Mouse (Mus musculus) lung, embryonic 14.5 days (tissue): ENCODE results near the gene Gm34653. TPM values are rescaled to one million over a fixed set of nuclear protein-coding genes. Genes with fewer than 3 reads are reported as not detected.
A peak's percentile ranks its signal among the peaks of the same experiment; 100 is the strongest.
"Not testable (repeated sequence)": the region's sequence is repeated elsewhere in the genome, so short reads cannot be mapped to it uniquely, and the experiment has no call there.

Experiments used
- ATAC-seq: fragments of 200-750 bp; cut with Nextera tagmentation; 2 replicates; pipeline ENCODE4 v1.8.0; 2017; ENCODE audit warnings: mild to moderate bottlenecking, moderate TSS enrichment, moderate library complexity; ENCODE audit not compliant: insufficient read depth
- DNase-seq: peaks from one replicate; pipeline ENCODE4 v3.0.0-alpha.2; 2015
- H3K27ac ChIP-seq: fragments of 300-500 bp; sonication (generic); 2 replicates; pipeline ENCODE4 v1.5.1; 2014; ENCODE audit warnings: low read depth, mild to moderate bottlenecking, moderate library complexity
- H3K27me3 ChIP-seq: fragments of 300-500 bp; sonication (generic); 2 replicates; pipeline ENCODE4 v1.6.1; 2014; ENCODE audit warnings: low read length, control low read depth; ENCODE audit not compliant: insufficient read depth
- H3K36me3 ChIP-seq: fragments of 300-500 bp; sonication (generic); 2 replicates; pipeline ENCODE4 v1.6.1; 2014; ENCODE audit warnings: control low read depth; ENCODE audit not compliant: insufficient read depth
- H3K4me1 ChIP-seq: fragments of 300-500 bp; sonication (generic); 2 replicates; pipeline ENCODE4 v1.6.1; 2014; ENCODE audit warnings: antibody characterized with exemption, control low read depth; ENCODE audit not compliant: insufficient read depth
- H3K4me2 ChIP-seq: fragments of 300-500 bp; sonication (generic); 2 replicates; pipeline ENCODE4 v1.6.1; 2014; ENCODE audit warnings: mild to moderate bottlenecking
- H3K4me3 ChIP-seq: fragments of 300-500 bp; sonication (generic); 2 replicates; pipeline ENCODE4 v1.5.1; 2014; ENCODE audit warnings: low read depth, low read length
- H3K9ac ChIP-seq: fragments of 300-500 bp; sonication (generic); 2 replicates; pipeline ENCODE4 v1.6.1; 2014
- H3K9me3 ChIP-seq: fragments of 300-500 bp; sonication (generic); 2 replicates; pipeline ENCODE4 v1.6.1; 2016; ENCODE audit warnings: low read depth, low read length, control low read depth
- CTCF ChIP-seq: IDR thresholded peaks from 2 replicates; pipeline ENCODE4 v1.5.1; 2016; ENCODE audit warnings: antibody characterized with exemption, low read depth
- WGBS: fragments of 180-500 bp; shearing (Covaris S2); extraction: QIAGEN DNeasy Blood & Tissue Kit; methylation state at CpG from one replicate; pipeline ENCODE4 v1.1.7; 2014; 5-methylcytosine and 5-hydroxymethylcytosine counted together
- polyA plus RNA-seq: library from polyadenylated mRNA; unstranded; fragments of >200 nt; fragmentation: Nextera tagmentation; extraction: Ambion mirVana; gene quantifications from 2 replicates; pipeline ENCODE4 v1.2.1, GENCODE M21; 2014

The Gm34653 gene
- polyA plus RNA-seq, 1 experiment from 2014 or later, result not detected

GRCm38 (mm10) chr2:34799357-34800256 is 33.2 kb upstream of the Gm34653 start, which contains the start of gene Rabepk:
Gene Rabepk (minus strand): TSS chr2:34799912.
- DNase-seq (peak; percentile 94), ATAC-seq (peak; percentile 79)
- Histone ChIP-seq H3K9ac (peak within 1 kb of the TSS; percentile 78), H3K9me3 (no peaks in the 10 kb centered on the region), H3K36me3 (peaks cover 9% of the 10 kb centered on the region; the same call in 1 of the 2 replicates), H3K4me3 (peak within 1 kb of the TSS; percentile 72), H3K4me1 (no peaks in the 10 kb centered on the region; the same call in 1 of the 2 replicates), H3K27me3 (no peaks in the 10 kb centered on the region), H3K27ac (peak within 1 kb of the TSS; percentile 88), H3K4me2 (peak within 1 kb of the TSS; percentile 80)
- 4% methylated on average over 44 of the region's 44 CpGs for WGBS
- no peak for TF ChIP-seq CTCF

DNA sequence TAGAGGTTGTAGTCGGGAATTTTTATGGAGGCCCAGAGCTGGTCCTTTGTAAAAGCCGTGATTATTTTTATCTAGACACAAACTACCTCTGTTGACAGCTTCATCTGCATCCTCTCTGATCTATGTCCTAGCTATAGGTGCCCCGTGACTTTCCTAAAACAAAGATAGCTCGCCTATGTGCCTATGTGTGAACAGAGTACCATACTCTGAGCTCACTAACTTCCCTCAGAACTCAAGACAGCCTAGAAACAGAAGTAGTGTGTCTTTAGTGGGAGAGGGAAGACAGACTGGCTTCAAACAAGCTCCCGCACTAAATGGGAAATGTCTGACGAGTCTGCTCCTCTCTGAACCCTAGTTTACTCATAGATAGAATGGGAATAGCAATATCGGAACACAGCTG is 32.4 kb upstream of the Gm34653 start:
- Histone ChIP-seq H3K4me3 (peak overlapping the region; percentile 72), H3K36me3 (peaks cover 8% of the 10 kb centered on the region), H3K4me2 (peak overlapping the region; percentile 80), H3K9me3 (no peaks in the 10 kb centered on the region), H3K27ac (peak overlapping the region; percentile 88; the same call in 1 of the 2 replicates), H3K27me3 (no peaks in the 10 kb centered on the region), H3K9ac (peak overlapping the region; percentile 78), H3K4me1 (no peaks in the 10 kb centered on the region; the same call in 1 of the 2 replicates)
- ATAC-seq (no peak), DNase-seq (no peak)
- 74% methylated on average over 7 of the region's 7 CpGs for WGBS
- TF ChIP-seq CTCF, result no peak

DNA sequence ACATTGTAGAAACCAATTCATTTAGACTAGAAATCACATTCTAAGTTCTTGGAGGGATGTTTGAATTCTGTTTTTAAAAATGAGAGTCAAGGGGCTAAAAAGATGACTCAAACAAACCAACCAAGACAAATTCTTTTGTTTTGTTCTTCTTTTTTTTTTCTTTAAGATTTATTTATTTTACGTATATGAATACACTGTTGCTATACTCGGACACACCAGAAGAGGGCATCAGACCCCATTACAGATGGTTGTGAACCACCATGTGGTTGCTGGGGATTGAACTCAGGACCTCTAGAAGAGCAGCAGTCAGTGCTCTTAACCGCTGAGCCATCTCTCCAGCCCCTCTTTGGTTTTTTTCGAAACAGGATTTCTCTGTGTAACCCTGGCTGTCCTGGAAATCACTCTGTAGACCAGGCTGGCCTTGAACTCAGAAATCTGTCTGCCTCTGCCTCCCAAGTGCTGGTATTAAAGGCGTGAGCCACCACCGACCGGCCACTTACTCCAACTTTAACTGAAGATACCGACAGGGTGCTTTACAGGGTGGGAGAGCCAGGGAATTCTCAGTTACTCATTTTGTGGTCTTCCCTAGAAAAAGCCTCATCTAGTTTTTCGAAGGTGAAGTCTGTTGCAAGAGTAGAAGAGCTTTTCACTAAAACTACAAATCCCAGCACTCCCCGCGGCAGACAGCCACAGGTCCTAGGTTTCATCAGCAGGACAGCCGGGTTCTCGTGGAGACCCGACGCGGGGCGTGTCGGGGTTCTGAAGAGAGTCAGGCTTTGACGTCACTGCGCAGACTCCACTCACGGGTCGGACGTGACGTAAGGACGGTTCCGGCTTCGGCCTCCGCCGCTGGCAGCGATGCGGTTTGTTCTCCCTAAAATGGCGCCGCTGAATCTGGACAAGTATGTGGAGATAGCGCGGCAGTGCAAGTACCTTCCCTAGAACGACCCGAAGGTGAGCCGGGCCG is 31.0 kb upstream of the Gm34653 start:
- no peaks in the 10 kb centered on the region for H3K9me3 ChIP-seq
- H3K27me3 ChIP-seq, result no peaks in the 10 kb centered on the region
- peak overlapping the region; percentile 62 for H3K4me3 ChIP-seq
- 4% methylated on average over 39 of the region's 39 CpGs for WGBS
- H3K27ac ChIP-seq, result peak overlapping the region; percentile 90
- H3K4me2 ChIP-seq, result peak overlapping the region; percentile 48; the same call in 1 of the 2 replicates
- H3K4me1 ChIP-seq, result no peaks in the 10 kb centered on the region; the same call in 1 of the 2 replicates
- H3K36me3 ChIP-seq, result peaks cover 13% of the 10 kb centered on the region
- peak; percentile 93 for ATAC-seq
- DNase-seq, result peak; percentile 100
- H3K9ac ChIP-seq, result peak overlapping the region; percentile 74
- peak; percentile 46 for TF ChIP-seq CTCF

DNA sequence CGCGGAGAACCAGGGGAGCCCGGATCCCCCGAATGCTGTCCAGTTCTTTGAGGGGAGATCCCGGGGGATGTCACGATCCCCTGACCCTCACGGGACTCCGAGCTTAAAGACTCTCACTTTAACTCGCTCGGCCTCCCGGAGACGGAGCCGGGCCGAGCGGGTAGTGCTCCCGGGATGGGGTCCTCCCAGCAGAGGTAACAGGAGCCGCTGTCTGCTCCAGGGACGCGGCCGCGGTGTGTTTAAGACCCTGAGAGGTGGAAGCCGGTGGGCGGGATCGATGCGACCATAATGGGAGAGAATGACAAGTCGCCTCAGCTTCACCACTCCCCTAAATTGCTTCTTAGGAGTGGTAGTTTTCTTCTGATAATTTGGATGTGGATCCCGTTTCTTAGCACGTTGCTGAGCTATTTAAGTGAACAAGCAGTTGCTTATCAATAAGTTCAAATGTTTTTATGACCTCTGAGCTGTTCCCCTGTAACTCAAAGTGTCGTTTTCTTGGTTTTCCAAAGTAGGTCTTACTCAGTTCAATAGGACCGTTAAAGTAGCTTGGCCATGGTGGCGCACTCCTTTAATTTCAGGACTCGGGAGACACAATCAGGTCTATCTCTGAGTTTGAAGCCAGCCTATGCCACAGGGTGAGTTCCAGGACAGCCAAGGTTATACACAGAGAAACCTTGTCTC is 30.1 kb upstream of the Gm34653 start:
- H3K36me3 ChIP-seq, result peaks cover 21% of the 10 kb centered on the region
- H3K4me1 ChIP-seq, H3K9me3 ChIP-seq, H3K27me3 ChIP-seq: not testable (repeated sequence)
- peak overlapping the region; percentile 73 for H3K4me2 ChIP-seq
- peak overlapping the region; percentile 62 for H3K4me3 ChIP-seq
- under 1% methylated on average over 32 of the region's 32 CpGs for WGBS
- peak overlapping the region; percentile 90 for H3K27ac ChIP-seq
- DNase-seq (peak; percentile 51), ATAC-seq (peak; percentile 46)
- H3K9ac ChIP-seq, result peak overlapping the region; percentile 74

- Histone ChIP-seq H3K4me2 (peak overlapping the region; percentile 58), H3K27ac (no peak overlapping the region), H3K4me3 (peak overlapping the region; percentile 62), H3K9ac (no peak overlapping the region), H3K9me3 (no peaks in the 10 kb centered on the region), H3K27me3 (no peaks in the 10 kb centered on the region), H3K4me1 (no peaks in the 10 kb centered on the region; the same call in 1 of the 2 replicates), H3K36me3 (peaks cover 29% of the 10 kb centered on the region)
- ATAC-seq, result no peak
- 79% methylated on average over 3 of the region's 3 CpGs for WGBS
- DNase-seq, result no peak
- no peak for TF ChIP-seq CTCF
Measured at GRCm38 (mm10) chr2:34803746-34804145, 29.1 kb upstream of the Gm34653 start.

- ATAC-seq (no peak), DNase-seq (no peak)
- peak overlapping the region; percentile 58; the same call in 1 of the 2 replicates for H3K4me2 ChIP-seq
- H3K4me3 ChIP-seq, result no peak overlapping the region
- TF ChIP-seq CTCF, result no peak
- no peak overlapping the region for H3K9ac ChIP-seq
- no peak overlapping the region for H3K27ac ChIP-seq
- 94% methylated on average over 2 of the region's 2 CpGs for whole genome bisulfite sequencing
- H3K36me3 ChIP-seq, result peaks cover 33% of the 10 kb centered on the region
- H3K9me3 ChIP-seq, result no peaks in the 10 kb centered on the region
- no peaks in the 10 kb centered on the region for H3K27me3 ChIP-seq
- H3K4me1 ChIP-seq, result no peaks in the 10 kb centered on the region
Measured at GRCm38 (mm10) chr2:34804172-34804571, 28.6 kb upstream of the Gm34653 start.
